Mouse (Mus musculus) gastrocnemius, postnatal 14 days (tissue): ENCODE data around the gene Slc38a4. TPM values are rescaled to one million over a fixed set of nuclear protein-coding genes. Genes with fewer than 3 reads are reported as not detected.

ENCODE experiments used
- DNase-seq: peaks from one replicate; pipeline ENCODE4 v3.0.0; 2021; ENCODE audit warnings: mixed read lengths
- intact Hi-C: fragments of 180-260 bp; cut with DNase I; formaldehyde crosslinking; loops from one replicate; pipeline ENCODE4 v1.15.1; 2025; ENCODE audit warnings: low total_unique reads
- total RNA-seq, 2 experiments: library from RNA; stranded (reverse); gene quantifications; 2 replicates each; pipeline ENCODE4 v1.2.3; 2021

Gene Slc38a4
- total RNA-seq, 2 experiments from 2014 or later: 171 to 183 TPM

- intact Hi-C loops: no loop called here
Measured at GRCm38 (mm10) chr15:97026670-97027069, 29.1 kb downstream of the Slc38a4 start.

DNA sequence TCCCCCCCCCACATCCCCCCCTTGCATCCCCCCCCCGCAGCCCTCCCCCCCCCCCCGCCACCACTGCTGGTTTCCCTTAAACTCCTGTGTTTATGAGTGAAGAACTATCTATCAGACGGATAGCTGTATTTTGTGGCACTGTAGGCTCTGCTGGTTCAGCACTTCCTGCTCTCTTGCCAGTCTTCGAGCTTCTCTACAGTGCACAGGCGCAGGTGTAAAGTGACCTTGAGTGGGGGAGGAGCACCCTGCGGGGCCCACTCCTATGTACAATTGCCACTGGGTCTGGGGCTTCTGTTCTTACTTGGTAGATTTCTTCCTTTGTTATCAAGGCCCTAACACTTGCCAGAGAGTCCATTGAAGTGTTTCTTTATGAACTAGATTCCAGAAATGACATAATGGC is 33.0 kb downstream of the Slc38a4 start:
- intact Hi-C loops: no loop called here
- DNase-seq: no peak

More at GRCm38 (mm10) chr15:97026670-97027069, 29.1 kb downstream of the Slc38a4 start:
- DNase-seq: no peak

DNA sequence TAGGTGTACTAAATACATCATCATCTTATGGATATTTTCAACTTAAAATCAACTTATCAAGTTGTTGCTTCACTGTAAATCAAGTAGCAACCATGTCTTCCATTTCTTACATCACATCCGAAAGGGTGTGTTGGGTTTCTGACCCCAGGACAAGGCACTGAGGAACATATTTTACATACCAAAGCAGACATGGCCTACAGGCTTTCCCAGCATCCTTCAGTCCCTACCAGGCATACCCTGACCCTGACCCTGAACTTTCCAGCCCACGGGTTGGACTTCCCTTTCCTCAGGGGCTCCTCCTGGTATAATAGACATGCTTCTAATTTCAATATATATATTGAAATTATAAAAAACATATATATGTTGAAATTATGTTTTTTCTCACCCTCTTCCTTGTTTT is 33.5 kb downstream of the Slc38a4 start:
- intact Hi-C loops: no loop called here
- DNase-seq: no peak

DNA sequence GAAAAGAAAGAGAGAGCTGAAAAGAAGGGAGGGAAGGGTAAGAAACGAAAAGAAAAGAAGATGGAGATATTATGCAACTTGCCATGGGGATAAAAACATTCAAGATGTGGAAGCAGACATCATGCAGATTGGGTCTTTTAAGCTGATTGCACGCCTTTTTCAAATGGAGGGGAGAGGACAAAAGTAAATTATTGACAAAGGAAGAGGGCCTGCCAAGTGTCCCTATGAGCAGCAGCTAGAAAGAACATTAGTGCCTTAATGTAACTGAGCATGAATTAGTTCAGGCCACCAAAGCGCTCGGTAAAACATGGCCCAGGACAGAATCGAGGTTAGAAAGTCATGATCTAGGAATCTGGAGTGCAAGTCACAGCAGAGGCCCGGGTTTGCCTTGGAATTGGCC is 35.5 kb downstream of the Slc38a4 start:
- DNase-seq: no peak
- intact Hi-C loops: no loop called here

DNA sequence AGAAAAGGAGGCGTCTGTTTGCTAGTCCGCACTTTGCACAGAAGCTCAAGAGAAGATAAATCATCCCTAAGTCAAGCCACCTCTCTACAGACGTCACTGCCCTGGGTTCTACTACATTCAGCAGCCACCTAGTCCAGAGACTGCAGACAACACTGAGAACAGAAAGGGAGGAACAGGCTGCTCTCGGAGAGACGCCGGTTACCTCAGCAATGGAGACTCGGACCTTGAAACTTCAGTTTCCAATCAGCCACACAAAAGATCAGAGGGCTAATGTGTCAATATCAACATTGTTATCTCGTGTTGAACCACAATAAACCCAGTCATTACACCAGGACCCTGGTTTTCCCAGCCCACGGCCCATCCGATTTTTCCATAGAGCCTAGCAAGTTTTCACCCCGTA is 36.4 kb downstream of the Slc38a4 start:
- no peak for DNase-seq
- intact Hi-C loops: no loop called here

GRCm38 (mm10) chr15:97017195-97017594 is 38.6 kb downstream of the Slc38a4 start:
- intact Hi-C loops: no loop called here
- DNase-seq: no peak

- DNase-seq: no peak
- intact Hi-C loops: no loop called here
Measured at GRCm38 (mm10) chr15:97015036-97015596, 40.6 kb downstream of the Slc38a4 start.

DNA sequence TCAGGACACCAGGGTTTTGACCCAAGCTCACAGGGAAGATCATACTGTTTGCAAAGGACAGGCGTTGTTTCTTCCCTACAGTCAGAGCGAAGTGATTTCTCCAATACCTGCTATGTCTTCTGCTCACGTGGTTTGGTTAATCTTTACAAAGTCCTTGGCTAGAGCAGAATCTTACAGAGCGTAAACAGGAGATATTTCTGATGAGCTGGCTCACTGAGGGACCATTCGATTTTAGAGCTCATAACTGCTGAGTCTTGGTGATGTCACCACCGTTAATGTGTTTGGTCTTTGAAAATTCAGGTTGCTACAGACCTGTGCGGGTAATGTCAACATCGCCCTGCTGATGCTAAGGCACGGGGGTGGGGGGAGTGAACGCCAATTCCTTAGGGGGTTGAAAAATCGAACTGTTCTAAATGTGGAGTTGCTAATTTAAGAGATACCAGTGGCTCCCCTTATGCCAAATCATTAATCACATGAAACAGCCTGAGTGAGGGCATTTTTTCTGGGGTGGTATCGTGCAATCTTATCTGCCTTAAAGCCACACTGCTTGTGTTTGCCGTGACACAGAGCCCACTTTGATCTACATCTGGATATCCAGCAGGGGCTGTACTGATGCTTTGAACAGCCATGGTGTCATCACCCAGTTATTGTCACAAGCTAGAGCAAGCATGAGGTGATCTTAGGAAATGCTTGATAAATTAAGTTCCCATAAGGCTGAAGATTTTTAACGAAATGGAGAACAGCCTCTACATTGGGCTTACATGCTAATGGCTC is 44.0 kb downstream of the Slc38a4 start:
- intact Hi-C loops: no loop called here
- no peak for DNase-seq

DNA sequence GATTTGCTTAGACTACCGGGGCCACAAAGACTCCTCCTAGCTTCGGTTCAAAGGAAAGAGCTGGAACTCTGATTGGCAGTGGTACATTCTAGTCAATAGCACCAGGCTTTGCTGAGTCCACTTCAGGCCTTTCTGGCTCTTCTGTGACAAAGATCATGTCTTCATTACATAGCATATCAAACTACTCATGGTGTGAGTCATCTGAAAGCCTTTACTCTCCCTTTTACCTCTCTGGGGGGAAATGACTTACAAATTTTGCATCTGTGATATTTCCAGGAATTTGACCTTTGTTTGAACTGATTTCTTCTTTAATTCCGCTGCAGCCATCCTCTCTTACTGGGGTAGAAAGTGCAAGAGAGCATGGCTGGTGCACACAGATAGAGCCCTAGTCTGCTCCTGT is 46.5 kb downstream of the Slc38a4 start:
- intact Hi-C loops: no loop called here
- no peak for DNase-seq

DNA sequence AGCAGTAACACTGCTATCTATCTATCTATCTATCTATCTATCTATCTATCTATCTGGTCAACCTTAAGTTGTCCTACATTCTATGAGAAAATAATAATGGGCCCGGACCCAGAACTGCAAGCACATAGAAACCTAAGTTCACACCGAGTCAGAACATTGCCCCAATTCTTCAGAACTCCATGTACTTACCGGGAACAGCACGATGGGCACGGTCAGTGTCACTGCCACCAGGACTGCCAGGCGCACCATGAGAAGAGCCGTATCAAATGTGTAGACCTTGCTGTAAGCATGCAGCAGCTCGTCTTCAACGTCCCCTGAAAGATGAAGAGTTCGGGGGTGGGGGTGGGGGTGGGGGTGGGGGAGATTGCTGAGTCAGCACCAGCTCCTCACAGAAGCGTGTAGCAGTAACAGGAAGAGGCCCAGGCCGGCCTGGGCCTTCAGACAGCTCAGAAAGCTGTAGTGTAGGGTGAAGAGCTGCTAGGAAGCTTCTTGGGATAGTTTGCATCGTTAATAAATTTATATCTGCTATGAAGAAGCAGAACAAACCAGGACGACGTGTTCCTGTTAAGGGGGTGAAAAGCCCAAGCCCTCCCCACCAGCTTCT is 50.0 kb downstream of the Slc38a4 start:
- DNase-seq: no peak

DNA sequence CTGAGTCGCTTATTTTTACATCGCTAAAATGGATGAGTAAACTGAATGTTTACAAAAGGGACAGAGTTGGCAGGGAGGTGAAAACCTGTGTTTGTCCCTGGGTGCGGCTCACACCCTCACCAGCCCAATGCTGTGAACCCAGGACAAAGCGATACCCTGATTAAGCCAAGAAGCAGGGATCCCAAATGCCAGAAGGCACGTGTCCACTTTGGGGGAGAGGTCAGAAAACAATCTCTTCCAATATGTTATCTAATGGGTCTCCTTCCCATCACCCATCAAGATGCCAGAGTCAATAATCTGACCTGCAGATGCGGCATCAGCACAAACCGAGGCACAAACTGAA is 51.3 kb downstream of the Slc38a4 start:
- intact Hi-C loops: no loop called here

More for the DNA sequence above, 50.0 kb downstream of the Slc38a4 start:
- intact Hi-C loops: no loop called here

GRCm38 (mm10) chr15:97003851-97004524 is 51.8 kb downstream of the Slc38a4 start:
- intact Hi-C loops: no loop called here
- peak; percentile 30 for DNase-seq

More for the DNA sequence above, 51.3 kb downstream of the Slc38a4 start:
- no peak for DNase-seq

- peak; percentile 25 for DNase-seq
- intact Hi-C loops: no loop called here
Measured at GRCm38 (mm10) chr15:97003186-97003585, 52.6 kb downstream of the Slc38a4 start.

DNA sequence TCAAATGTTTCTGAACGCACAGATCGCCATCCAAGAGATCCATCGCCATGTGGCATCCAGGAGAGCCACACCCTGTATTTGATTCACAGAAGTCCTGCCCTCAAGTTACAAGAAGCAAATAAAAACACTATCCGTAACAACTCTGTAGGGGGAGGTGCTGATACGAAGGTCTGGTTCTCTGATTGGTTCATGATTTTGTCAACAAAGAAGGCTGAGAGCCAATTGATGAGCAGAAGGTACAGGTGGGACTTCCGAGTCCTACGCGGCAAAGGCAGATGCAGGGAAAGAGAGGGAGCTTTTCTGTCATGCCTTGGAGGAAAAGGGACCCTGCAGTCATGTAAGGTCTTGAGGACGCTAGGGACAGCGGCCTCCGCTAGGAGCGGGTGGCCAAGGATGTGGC is 53.0 kb downstream of the Slc38a4 start:
- DNase-seq: no peak
- intact Hi-C loops: no loop called here

- intact Hi-C loops: no loop called here
Measured at GRCm38 (mm10) chr15:97001886-97002285, 53.9 kb downstream of the Slc38a4 start.

DNA sequence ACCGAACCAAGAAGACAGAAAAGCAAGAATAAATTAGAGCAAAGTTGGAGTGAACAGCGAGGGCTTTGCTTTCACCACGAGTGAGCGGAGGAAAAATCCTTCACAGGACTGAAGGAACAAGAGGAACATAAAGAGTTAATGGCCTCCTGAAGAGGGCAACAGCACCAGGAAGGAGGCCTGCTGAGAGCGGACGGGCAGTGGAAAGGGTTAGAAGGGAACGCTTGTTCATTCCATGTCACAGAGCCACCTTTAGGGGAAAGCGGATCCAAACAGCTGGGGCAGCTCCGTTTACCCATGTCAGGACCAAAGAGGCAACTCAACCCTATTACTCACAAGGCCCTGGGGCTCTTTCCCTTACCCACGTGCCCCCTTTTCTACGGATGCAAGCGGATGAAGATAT is 54.3 kb downstream of the Slc38a4 start:
- intact Hi-C loops: no loop called here
- DNase-seq: peak; percentile 22

More at GRCm38 (mm10) chr15:97001886-97002285, 53.9 kb downstream of the Slc38a4 start:
- DNase-seq: no peak

- intact Hi-C loops: no loop called here
- DNase-seq: no peak
Measured at GRCm38 (mm10) chr15:97000319-97001251, 55.2 kb downstream of the Slc38a4 start.

DNA sequence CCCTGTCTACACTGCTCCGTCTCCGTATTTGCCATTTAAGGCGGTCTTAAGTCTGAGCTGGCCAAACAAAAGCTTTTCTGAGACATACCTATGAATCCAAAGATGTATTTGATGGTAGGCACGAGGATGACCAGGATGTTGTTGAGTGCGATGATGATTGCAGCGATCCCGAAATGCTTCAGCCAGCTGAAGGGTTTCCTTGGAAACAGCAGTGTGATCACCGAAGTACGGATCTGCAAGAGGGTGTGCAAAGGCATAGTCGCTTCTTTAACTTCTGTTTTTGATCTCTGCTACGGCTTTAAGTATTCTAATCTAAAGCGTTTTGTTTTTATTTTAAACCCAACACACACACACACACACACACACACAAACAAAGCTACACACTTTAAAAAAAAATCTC is 56.4 kb downstream of the Slc38a4 start:
- intact Hi-C loops: no loop called here
- DNase-seq: no peak

GRCm38 (mm10) chr15:96985618-96986017 is 70.1 kb downstream of the Slc38a4 start:
- intact Hi-C loops: no loop called here
- no peak for DNase-seq
